Mouse (Mus musculus) v-Abl transformed pro-B cells (cell line): ENCODE results near the gene Nav2.

Source experiments
- in situ Hi-C, 2 experiments: fragments of 400-800 bp; cut with MboI; formaldehyde crosslinking; loops; one replicate each; pipeline ENCODE4 v1.15.1; 2025; ENCODE audit not compliant: unreplicated experiment in 2 of 2

The Nav2 gene

DNA sequence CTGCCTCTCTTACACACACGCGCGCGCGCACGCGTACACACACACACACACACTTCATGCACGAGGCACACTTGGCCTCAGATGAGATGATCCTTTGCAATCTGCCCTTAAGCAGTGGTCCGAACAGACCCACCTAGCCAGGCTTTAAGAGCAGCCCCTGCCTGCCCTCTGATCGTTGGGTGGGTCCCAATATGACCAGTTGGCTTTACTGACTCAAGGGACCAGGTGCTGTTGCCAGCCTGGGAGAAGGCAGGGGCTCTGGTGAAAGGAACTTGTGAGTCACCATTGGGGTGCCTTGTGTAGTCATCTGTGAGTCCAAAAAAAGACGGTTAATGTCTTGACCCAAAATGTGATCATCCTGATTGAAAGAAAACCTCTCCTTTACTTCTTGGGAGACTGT is 9.9 kb downstream of the Nav2 start:
- in situ Hi-C loops = loop anchor here in 1 of 2 experiments (25.0 kb wide), 1 partner anchor 869 kb away; the partner anchor contains the start of gene Prmt3

DNA sequence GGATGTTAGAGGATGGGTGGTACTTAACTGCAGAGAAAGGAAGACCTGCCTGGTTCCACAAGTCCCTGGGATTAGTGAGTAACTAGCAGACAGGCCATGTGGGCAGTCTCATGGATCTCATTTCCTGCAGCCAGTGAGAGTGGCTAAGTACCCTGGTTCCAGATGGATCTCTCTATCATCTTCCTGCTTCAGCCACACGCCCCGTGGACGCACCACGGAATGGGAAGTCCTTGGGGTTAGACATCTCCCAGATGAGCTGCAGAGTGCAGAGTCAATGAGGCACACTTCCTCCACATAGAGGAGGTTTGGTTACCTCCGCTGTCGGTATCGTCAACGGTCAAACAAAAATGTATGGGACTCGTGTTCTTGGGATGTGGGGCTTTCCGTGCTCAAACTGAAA is 15.1 kb downstream of the Nav2 start:
- in situ Hi-C loops = loop anchor here in 1 of 2 experiments (25.0 kb wide), 1 partner anchor 864 kb away; the partner anchor contains the start of gene Prmt3

- in situ Hi-C loops = no loop called here
Observed at GRCm38 (mm10) chr7:48925214-48925613, 16.7 kb downstream of the Nav2 start.

GRCm38 (mm10) chr7:48928364-48928763 is 19.8 kb downstream of the Nav2 start:
- in situ Hi-C loops = no loop called here

- in situ Hi-C loops = loop anchor here (5.0 to 10.0 kb wide), 3 partner anchors 33 to 184 kb away; no protein-coding TSS in a partner anchor
Observed at GRCm38 (mm10) chr7:48930399-48930798, 21.9 kb downstream of the Nav2 start.

GRCm38 (mm10) chr7:48932138-48932537 is 23.6 kb downstream of the Nav2 start:
- in situ Hi-C loops = loop anchor here (5.0 to 10.0 kb wide), 3 partner anchors 35 to 183 kb away; no protein-coding TSS in a partner anchor

- in situ Hi-C loops = loop anchor here (5.0 to 10.0 kb wide), 4 partner anchors 38 to 183 kb away; no protein-coding TSS in a partner anchor
Observed at GRCm38 (mm10) chr7:48934816-48935215, 26.3 kb downstream of the Nav2 start.

- in situ Hi-C loops = loop anchor here (5.0 to 10.0 kb wide), 2 partner anchors 177 to 185 kb away; no protein-coding TSS in a partner anchor
Observed at GRCm38 (mm10) chr7:48937562-48937961, 29.0 kb downstream of the Nav2 start.

DNA sequence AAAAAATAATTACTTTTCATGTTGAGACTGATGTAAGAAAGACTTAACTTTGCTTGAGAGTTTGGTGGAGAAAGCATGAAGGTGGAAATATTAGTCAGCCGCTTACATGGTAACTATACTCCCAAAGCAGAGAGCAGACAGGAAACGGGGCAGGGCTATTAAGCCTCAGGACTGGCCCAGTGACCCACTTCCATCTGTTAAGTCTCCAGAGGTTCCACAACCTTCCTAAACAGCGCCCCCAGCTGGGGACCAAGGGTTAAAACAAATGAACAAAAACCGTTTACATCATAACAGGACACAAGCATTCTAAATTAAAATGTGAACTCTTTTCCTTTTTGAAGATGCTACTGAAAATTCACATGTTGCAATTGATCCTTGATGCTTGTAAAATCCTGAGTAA is 29.7 kb downstream of the Nav2 start:
- in situ Hi-C loops = loop anchor here (5.0 to 10.0 kb wide), 2 partner anchors 177 to 186 kb away; no protein-coding TSS in a partner anchor

GRCm38 (mm10) chr7:48948381-48949108 is 40.0 kb downstream of the Nav2 start:
- in situ Hi-C loops = no loop called here

DNA sequence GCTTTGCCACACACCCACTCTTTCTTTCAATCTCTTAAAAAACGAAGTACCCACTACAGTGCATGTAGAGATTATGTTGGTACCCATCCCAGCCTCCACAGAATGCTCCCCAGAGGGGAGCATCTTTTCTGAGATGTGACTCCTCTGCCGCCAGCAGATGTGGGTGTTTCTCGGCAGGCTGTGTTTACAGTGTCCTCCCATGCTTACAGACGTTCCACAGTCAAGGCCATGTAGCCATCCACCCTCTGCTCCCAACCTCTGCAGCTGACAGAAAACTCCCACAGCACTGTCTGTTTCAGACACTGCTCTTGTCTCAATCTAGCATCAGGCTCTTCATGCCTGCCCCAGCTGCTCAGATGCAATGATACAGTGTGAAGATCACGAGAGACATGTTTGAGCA is 46.0 kb downstream of the Nav2 start:
- in situ Hi-C loops = loop anchor here in 1 of 2 experiments (25.0 kb wide), 1 partner anchor 483 kb away; no protein-coding TSS in a partner anchor

DNA sequence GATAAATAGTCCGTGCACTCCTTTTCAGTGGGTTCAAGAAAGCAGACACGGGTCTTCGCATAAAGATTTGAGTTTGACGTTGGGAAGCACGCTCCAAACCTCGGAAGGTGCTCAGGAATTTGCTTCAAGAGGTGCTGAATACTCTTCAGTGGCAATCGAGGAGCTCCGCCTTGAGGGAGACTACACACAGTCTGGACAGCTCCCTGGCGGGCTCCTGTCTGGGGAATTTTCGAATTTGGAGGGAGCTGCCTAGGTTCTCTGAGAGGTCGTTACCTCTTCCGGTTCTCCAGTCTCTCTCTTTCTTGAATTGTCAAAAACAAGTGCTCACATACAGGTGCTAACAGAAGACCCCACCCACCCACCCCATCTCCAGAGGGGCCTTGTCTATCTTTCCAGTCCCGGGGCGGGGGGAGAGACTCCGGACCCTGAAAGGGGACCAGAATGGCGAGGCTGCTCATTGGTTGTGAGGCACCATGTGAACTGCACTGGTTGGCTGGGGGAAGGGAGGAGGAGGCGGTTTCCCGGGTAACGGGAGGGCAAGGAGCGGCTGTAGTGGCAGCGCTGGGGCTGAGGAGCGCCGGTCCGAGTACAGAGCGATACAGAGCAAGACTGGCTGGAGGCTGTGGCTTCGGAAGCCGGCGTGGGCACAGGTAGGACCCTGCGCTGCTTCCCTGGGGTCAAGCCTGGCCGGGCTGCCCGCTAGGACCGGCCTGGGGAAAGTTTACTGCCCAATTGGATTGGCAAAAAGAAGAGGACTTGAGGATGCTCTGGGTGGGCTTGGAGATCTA is 50.2 kb downstream of the Nav2 start:
- in situ Hi-C loops = loop anchor here in 1 of 2 experiments (25.0 kb wide), 1 partner anchor 479 kb away; no protein-coding TSS in a partner anchor

DNA sequence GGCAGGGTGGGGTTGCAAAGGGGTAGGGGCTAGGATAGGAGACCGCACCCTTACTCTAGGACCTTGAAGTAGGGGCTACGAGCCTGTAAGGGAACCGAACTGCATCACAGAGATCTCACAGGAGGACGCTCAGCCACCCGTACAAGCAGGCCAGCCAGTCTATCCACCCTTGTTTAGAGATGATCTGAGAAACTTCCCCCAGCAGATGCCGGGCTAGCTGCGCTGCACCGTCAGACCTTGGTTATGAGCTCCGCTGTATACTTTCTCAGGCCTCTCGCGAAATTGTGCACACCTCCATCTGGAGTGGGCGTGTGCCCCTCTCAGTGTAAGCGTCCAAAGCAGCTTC is 50.8 kb downstream of the Nav2 start:
- in situ Hi-C loops = loop anchor here in 1 of 2 experiments (25.0 kb wide), 1 partner anchor 478 kb away; no protein-coding TSS in a partner anchor

- in situ Hi-C loops = loop anchor here (10.0 to 25.0 kb wide), 3 partner anchors 65 to 477 kb away; no protein-coding TSS in a partner anchor
Observed at GRCm38 (mm10) chr7:48960152-48960551, 51.6 kb downstream of the Nav2 start.

- in situ Hi-C loops = loop anchor here (10.0 to 25.0 kb wide), 3 partner anchors 63 to 476 kb away; no protein-coding TSS in a partner anchor
Observed at GRCm38 (mm10) chr7:48961501-48961900, 53.0 kb downstream of the Nav2 start.

- in situ Hi-C loops = loop anchor here (10.0 to 25.0 kb wide), 3 partner anchors 63 to 475 kb away; no protein-coding TSS in a partner anchor
Observed at GRCm38 (mm10) chr7:48961935-48962334, 53.4 kb downstream of the Nav2 start.

GRCm38 (mm10) chr7:48963112-48963511 is 54.6 kb downstream of the Nav2 start:
- in situ Hi-C loops = loop anchor here (10.0 to 25.0 kb wide), 3 partner anchors 62 to 474 kb away; no protein-coding TSS in a partner anchor

- in situ Hi-C loops = loop anchor here (10.0 to 25.0 kb wide), 3 partner anchors 61 to 474 kb away; no protein-coding TSS in a partner anchor
Observed at GRCm38 (mm10) chr7:48963554-48963953, 55.0 kb downstream of the Nav2 start.

- in situ Hi-C loops = loop anchor here (10.0 to 25.0 kb wide), 3 partner anchors 59 to 471 kb away; no protein-coding TSS in a partner anchor
Observed at GRCm38 (mm10) chr7:48965796-48966512, 57.4 kb downstream of the Nav2 start.

DNA sequence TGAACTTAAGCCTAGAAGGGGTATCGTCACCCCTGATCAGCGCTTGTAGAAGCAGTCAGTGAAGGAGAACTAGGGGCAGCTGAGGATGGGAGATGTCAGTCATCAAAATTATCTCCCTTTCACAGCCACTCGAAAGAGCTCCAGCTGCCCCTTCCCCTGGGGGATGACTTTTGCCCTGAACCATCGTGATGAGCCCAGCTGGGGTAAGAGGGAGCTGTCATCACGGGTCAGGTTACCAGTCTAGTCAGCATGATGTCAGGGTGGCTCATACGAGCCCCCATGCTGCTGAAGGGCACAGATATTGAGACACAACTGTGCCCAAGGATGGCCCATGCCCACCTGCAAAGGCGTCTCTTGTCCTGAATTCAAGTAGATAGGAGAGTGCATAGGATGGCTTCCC is 72.5 kb downstream of the Nav2 start:
- in situ Hi-C loops = no loop called here
